Mouse (Mus musculus): ENCODE results near the gene Trpm4.

- TF ChIP-seq CTCF (IDR thresholded peaks at IDR 0.05; ENCODE audit: insufficient read depth, low read depth, low read length) (no peak), POLR2A (IDR thresholded peaks at IDR 0.05; ENCODE audit: insufficient read depth, low read depth, low read length) (no peak)
These were observed 19.5 kb upstream of the Trpm4 start for GRCm38 (mm10) chr7:45353041-45353440.
